Mouse (Mus musculus): ENCODE results near the gene Dgcr6.

Gene Dgcr6

GRCm38 (mm10) chr16:18070798-18071197, 18.1 kb downstream of the Dgcr6 start:
- no peak for ATAC-seq (ENCODE audit: low TSS enrichment)

- ATAC-seq (ENCODE audit: low TSS enrichment): no peak
These were observed 19.4 kb downstream of the Dgcr6 start for GRCm38 (mm10) chr16:18072089-18072488.

- ATAC-seq (ENCODE audit: low TSS enrichment): peak; percentile 38; the same call in 1 of the 2 replicates
These were observed 20.8 kb downstream of the Dgcr6 start for GRCm38 (mm10) chr16:18073259-18073962.

GRCm38 (mm10) chr16:18074611-18075010, 22.0 kb downstream of the Dgcr6 start:
- ATAC-seq (ENCODE audit: low TSS enrichment): no peak

GRCm38 (mm10) chr16:18075201-18075600, 22.5 kb downstream of the Dgcr6 start:
- ATAC-seq (ENCODE audit: low TSS enrichment): no peak

- no peak for ATAC-seq (ENCODE audit: low TSS enrichment)
These were observed 25.8 kb downstream of the Dgcr6 start for GRCm38 (mm10) chr16:18078314-18079015.

- no peak for ATAC-seq (ENCODE audit: low TSS enrichment)
These were observed 26.6 kb downstream of the Dgcr6 start for GRCm38 (mm10) chr16:18079300-18079699.

- no peak for ATAC-seq (ENCODE audit: low TSS enrichment)
These were observed 27.5 kb downstream of the Dgcr6 start for GRCm38 (mm10) chr16:18080171-18080570.

GRCm38 (mm10) chr16:18081149-18081827, 28.6 kb downstream of the Dgcr6 start:
- no peak for ATAC-seq (ENCODE audit: low TSS enrichment)

GRCm38 (mm10) chr16:18082291-18082690, 29.6 kb downstream of the Dgcr6 start:
- ATAC-seq (ENCODE audit: low TSS enrichment): no peak

GRCm38 (mm10) chr16:18083231-18083951, 30.7 kb downstream of the Dgcr6 start:
- peak; percentile 71 for ATAC-seq (ENCODE audit: low TSS enrichment)

- no peak for ATAC-seq (ENCODE audit: low TSS enrichment)
These were observed 31.6 kb downstream of the Dgcr6 start for GRCm38 (mm10) chr16:18084262-18084661.

GRCm38 (mm10) chr16:18087101-18087500, 34.4 kb downstream of the Dgcr6 start:
- ATAC-seq (ENCODE audit: low TSS enrichment): no peak

GRCm38 (mm10) chr16:18096348-18096747, 43.7 kb downstream of the Dgcr6 start:
- ATAC-seq (ENCODE audit: low TSS enrichment): no peak

- ATAC-seq (ENCODE audit: low TSS enrichment): no peak
These were observed 50.2 kb downstream of the Dgcr6 start for GRCm38 (mm10) chr16:18102816-18103215.

GRCm38 (mm10) chr16:18103366-18103765, 50.7 kb downstream of the Dgcr6 start:
- no peak for ATAC-seq (ENCODE audit: low TSS enrichment)

- ATAC-seq (ENCODE audit: low TSS enrichment): no peak
These were observed 51.1 kb downstream of the Dgcr6 start for GRCm38 (mm10) chr16:18103808-18104207.

GRCm38 (mm10) chr16:18108221-18108966, 55.7 kb downstream of the Dgcr6 start:
- ATAC-seq (ENCODE audit: low TSS enrichment): peak; percentile 88

- no peak for ATAC-seq (ENCODE audit: low TSS enrichment)
These were observed 58.4 kb downstream of the Dgcr6 start for GRCm38 (mm10) chr16:18111042-18111441.

GRCm38 (mm10) chr16:18116467-18116866, 63.8 kb downstream of the Dgcr6 start:
- ATAC-seq (ENCODE audit: low TSS enrichment): no peak

GRCm38 (mm10) chr16:18118285-18118684, 65.6 kb downstream of the Dgcr6 start:
- no peak for ATAC-seq (ENCODE audit: low TSS enrichment)
